Mouse (Mus musculus) spleen, adult 2 months (tissue): ENCODE measurements around the gene Ofd1.

ENCODE experiments used
- CTCF ChIP-seq: fragments of 200-500 bp; IDR thresholded peaks from 2 replicates; pipeline ENCODE4 v1.5.1; 2011; ENCODE audit warnings: mild to moderate bottlenecking, inconsistent platforms; ENCODE audit not compliant: insufficient read depth, insufficient read length, insufficient replicate concordance; ENCODE audit errors: extremely low read depth
- POLR2A ChIP-seq: fragments of 200-500 bp; IDR thresholded peaks from 2 replicates; pipeline ENCODE4 v1.6.1; 2011; ENCODE audit warnings: low read depth, low read length, inconsistent platforms

DNA sequence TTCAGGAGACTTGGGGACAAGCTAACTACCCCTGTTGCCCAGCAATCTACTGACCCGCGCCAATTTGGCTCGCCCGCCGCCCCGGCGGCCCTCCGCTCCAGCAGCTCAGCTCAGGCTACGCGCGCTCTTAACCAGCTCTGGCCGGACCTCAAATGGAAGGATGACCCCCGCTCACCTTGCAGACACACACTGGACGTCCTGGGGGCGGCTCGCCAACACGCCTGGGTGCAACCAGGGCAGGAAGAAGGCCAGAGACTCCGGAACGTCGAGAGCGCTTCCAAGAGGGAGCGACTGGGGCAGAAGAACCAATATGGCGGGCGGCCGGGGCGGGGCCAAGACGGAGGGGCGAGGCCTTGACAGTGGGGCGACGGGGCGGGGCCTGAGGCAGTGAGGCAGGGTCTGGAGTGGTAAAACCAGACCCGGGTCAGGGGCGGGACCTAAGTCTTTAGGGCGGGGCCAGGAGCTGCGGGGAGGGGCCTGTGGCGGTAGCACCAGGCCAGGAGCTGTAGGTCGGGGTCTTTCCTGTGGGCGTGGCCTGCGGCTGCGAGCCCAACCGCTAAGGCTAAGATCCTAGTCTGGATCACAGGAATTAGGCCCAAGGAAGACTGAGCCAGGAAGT, 39.0 kb upstream of the Ofd1 start, which contains the start of gene Rab9:
- TF ChIP-seq CTCF (no peak), POLR2A (no peak)
